Mouse (Mus musculus): ENCODE measurements around the gene Lce1b. TPM values are rescaled to one million over a fixed set of nuclear protein-coding genes. Genes with fewer than 3 reads are reported as not detected.

Gene Lce1b
- total and polyA plus RNA-seq, 2 experiments from 2014 or later, result not detected

- Histone ChIP-seq H3K27me3 (ENCODE audit: insufficient read depth, low read length) (no peaks in the 10 kb centered on the region), H3K9ac (no peak overlapping the region), H3K27ac (ENCODE audit: low read depth, low read length) (no peak overlapping the region), H3K4me3 (ENCODE audit: low read depth, low read length) (no peak overlapping the region), H3K9me3 (ENCODE audit: low read length) (no peaks in the 10 kb centered on the region), H3K4me1 (ENCODE audit: insufficient read depth) (no peaks in the 10 kb centered on the region), H3K36me3 (ENCODE audit: insufficient read depth) (no peaks in the 10 kb centered on the region), H3K4me2 (ENCODE audit: low read depth) (no peak overlapping the region)
- no peak for TF ChIP-seq CTCF (IDR thresholded peaks at IDR 0.05; ENCODE audit: low read depth)
- ATAC-seq (no peak), DNase-seq (no peak)
- WGBS, result 93% methylated on average over 15 of the region's 15 CpGs
Measured at GRCm38 (mm10) chr3:92639854-92640253, 16.9 kb downstream of the Lce1b start.

- no peak for TF ChIP-seq CTCF (IDR thresholded peaks at IDR 0.05; ENCODE audit: low read depth)
- no peak for ATAC-seq
- WGBS, result 42% methylated on average over 3 of the region's 3 CpGs
- H3K36me3 ChIP-seq (ENCODE audit: insufficient read depth), result no peaks in the 10 kb centered on the region
- no peaks in the 10 kb centered on the region for H3K4me1 ChIP-seq (ENCODE audit: insufficient read depth)
- H3K9ac ChIP-seq, result no peak overlapping the region
- H3K9me3 ChIP-seq (ENCODE audit: low read length), result no peaks in the 10 kb centered on the region
- no peak overlapping the region for H3K4me2 ChIP-seq (ENCODE audit: low read depth)
- no peak overlapping the region for H3K27ac ChIP-seq (ENCODE audit: low read depth, low read length)
- no peak for DNase-seq
- no peak overlapping the region for H3K4me3 ChIP-seq (ENCODE audit: low read depth, low read length)
- no peaks in the 10 kb centered on the region for H3K27me3 ChIP-seq (ENCODE audit: insufficient read depth, low read length)
Measured at GRCm38 (mm10) chr3:92638653-92638991, 18.1 kb downstream of the Lce1b start.

- DNase-seq, result no peak
- H3K4me1 ChIP-seq (ENCODE audit: insufficient read depth), result no peaks in the 10 kb centered on the region
- WGBS, result 4% methylated on average over 1 of the region's 1 CpGs
- no peak overlapping the region for H3K9ac ChIP-seq
- H3K9me3 ChIP-seq (ENCODE audit: low read length), result no peaks in the 10 kb centered on the region
- H3K27ac ChIP-seq (ENCODE audit: low read depth, low read length), result no peak overlapping the region
- no peak for TF ChIP-seq CTCF (IDR thresholded peaks at IDR 0.05; ENCODE audit: low read depth)
- H3K27me3 ChIP-seq (ENCODE audit: insufficient read depth, low read length), result no peaks in the 10 kb centered on the region
- no peaks in the 10 kb centered on the region for H3K36me3 ChIP-seq (ENCODE audit: insufficient read depth)
- H3K4me2 ChIP-seq (ENCODE audit: low read depth), result no peak overlapping the region
- ATAC-seq, result no peak
- H3K4me3 ChIP-seq (ENCODE audit: low read depth, low read length), result no peak overlapping the region
Measured at GRCm38 (mm10) chr3:92637745-92638652, 18.7 kb downstream of the Lce1b start.

DNA sequence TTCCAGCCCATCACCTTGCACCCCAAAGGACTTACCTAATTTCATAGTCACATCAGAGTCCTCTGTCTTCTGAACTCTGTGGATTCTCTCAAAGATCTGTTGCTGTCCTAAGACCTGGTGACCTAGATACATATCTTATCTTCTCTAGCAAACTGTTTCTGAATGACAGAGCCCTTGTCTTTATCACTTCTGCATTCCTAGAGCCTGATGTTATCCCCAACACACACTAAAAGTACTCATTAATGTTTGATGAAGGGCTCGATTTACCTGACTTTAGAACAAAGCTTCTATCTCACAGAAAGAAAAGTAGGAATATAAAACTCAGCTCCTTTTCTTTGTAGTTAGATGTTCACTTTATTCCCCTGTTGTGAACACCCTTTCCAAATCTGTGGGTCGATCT is 35.2 kb downstream of the Lce1b start, which contains the start of gene Lce6a:
Gene Lce6a (minus strand): TSS at position 101 of the 400 bp plus-strand sequence.
- ATAC-seq (no peak), DNase-seq (no peak)
- 79% methylated on average over 2 of the region's 2 CpGs for WGBS
- Histone ChIP-seq H3K27me3 (ENCODE audit: insufficient read depth, low read length) (no peaks in the 10 kb centered on the region), H3K9me3 (ENCODE audit: low read length) (no peaks in the 10 kb centered on the region), H3K9ac (no peak within 1 kb of the TSS), H3K4me3 (ENCODE audit: low read depth, low read length) (no peak within 1 kb of the TSS), H3K27ac (ENCODE audit: low read depth, low read length) (no peak within 1 kb of the TSS), H3K36me3 (ENCODE audit: insufficient read depth) (no peaks in the 10 kb centered on the region), H3K4me1 (ENCODE audit: insufficient read depth) (no peaks in the 10 kb centered on the region), H3K4me2 (ENCODE audit: low read depth) (no peak within 1 kb of the TSS)
- TF ChIP-seq CTCF (IDR thresholded peaks at IDR 0.05; ENCODE audit: low read depth), result no peak

- H3K9ac ChIP-seq, result no peak overlapping the region
- ATAC-seq (no peak), DNase-seq (no peak)
- no peak for TF ChIP-seq CTCF (IDR thresholded peaks at IDR 0.05; ENCODE audit: low read depth)
- no peaks in the 10 kb centered on the region for H3K27me3 ChIP-seq (ENCODE audit: insufficient read depth, low read length)
- no peak overlapping the region for H3K27ac ChIP-seq (ENCODE audit: low read depth, low read length)
- H3K36me3 ChIP-seq (ENCODE audit: insufficient read depth), result no peaks in the 10 kb centered on the region
- no peak overlapping the region for H3K4me3 ChIP-seq (ENCODE audit: low read depth, low read length)
- no peaks in the 10 kb centered on the region for H3K4me1 ChIP-seq (ENCODE audit: insufficient read depth)
- no peak overlapping the region for H3K4me2 ChIP-seq (ENCODE audit: low read depth)
- H3K9me3 ChIP-seq (ENCODE audit: low read length), result no peaks in the 10 kb centered on the region
- 72% methylated on average over 1 of the region's 1 CpGs for WGBS
Measured at GRCm38 (mm10) chr3:92609804-92610203, 46.9 kb downstream of the Lce1b start.

DNA sequence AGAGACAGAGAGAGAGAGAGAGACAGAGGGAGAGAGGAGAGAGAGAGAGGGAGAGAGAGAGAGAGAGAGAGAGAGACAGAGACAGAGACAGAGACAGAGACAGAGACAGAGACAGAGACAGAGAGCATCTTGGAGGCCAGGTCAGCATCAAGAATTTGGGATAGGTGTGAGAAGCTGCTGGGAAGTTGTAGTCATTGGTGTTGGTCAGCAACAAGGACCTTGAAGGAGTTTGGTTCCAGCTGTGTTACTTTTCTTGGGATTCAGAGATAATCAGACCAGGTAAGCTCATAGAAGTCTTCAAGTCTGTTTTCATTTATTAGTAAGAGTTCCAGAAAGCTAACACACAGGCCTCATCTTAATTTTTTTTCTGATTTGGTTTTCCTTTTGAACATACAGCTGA is 49.3 kb downstream of the Lce1b start, which contains the start of gene 2210017I01Rik:
Gene 2210017I01Rik (minus strand): TSS at position 101 of the 400 bp plus-strand sequence.
- no peak for TF ChIP-seq CTCF (IDR thresholded peaks at IDR 0.05; ENCODE audit: low read depth)
- DNase-seq (no peak), ATAC-seq (no peak)
- Histone ChIP-seq H3K4me2 (ENCODE audit: low read depth) (no peak within 1 kb of the TSS), H3K4me3 (ENCODE audit: low read depth, low read length) (no peak within 1 kb of the TSS), H3K9ac (no peak within 1 kb of the TSS), H3K4me1 (ENCODE audit: insufficient read depth) (no peaks in the 10 kb centered on the region), H3K9me3 (ENCODE audit: low read length) (no peaks in the 10 kb centered on the region), H3K27ac (ENCODE audit: low read depth, low read length) (no peak within 1 kb of the TSS), H3K27me3 (ENCODE audit: insufficient read depth, low read length) (no peaks in the 10 kb centered on the region), H3K36me3 (ENCODE audit: insufficient read depth) (no peaks in the 10 kb centered on the region)

Other genes with a start within 250 kb of the Lce1b start
- not detected in 2 replicates for gene Sprr2i, start 248.9 kb downstream of the Lce1b start, total RNA-seq (2014; rRNA removed)
- gene Sprr2i, start 248.9 kb downstream of the Lce1b start, polyA plus RNA-seq (2015; fragmentation: Nextera tagmentation; extraction: Ambion mirVana), result not detected in 2 replicates
- gene Sprr2j-ps, start 238.8 kb downstream of the Lce1b start, total RNA-seq (2014; rRNA removed), result not detected in 2 replicates
- gene Sprr2j-ps, start 238.8 kb downstream of the Lce1b start, polyA plus RNA-seq (2015; fragmentation: Nextera tagmentation; extraction: Ambion mirVana), result not detected in 2 replicates
- gene Gm9774, start 227.5 kb downstream of the Lce1b start, total RNA-seq (2014; rRNA removed), result 2.5 and 6.5 TPM in 2 replicates
- gene Gm9774, start 227.5 kb downstream of the Lce1b start, polyA plus RNA-seq (2015; fragmentation: Nextera tagmentation; extraction: Ambion mirVana), result 9.2 and 12.0 TPM in 2 replicates
- gene Sprr2k, start 224.3 kb downstream of the Lce1b start, total RNA-seq (2014; rRNA removed), result not detected in 2 replicates
- not detected in 2 replicates for gene Sprr2k, start 224.3 kb downstream of the Lce1b start, polyA plus RNA-seq (2015; fragmentation: Nextera tagmentation; extraction: Ambion mirVana)
- not detected in 2 replicates for gene Sprr1b, start 218.1 kb downstream of the Lce1b start, total RNA-seq (2014; rRNA removed)
- gene Sprr1b, start 218.1 kb downstream of the Lce1b start, polyA plus RNA-seq (2015; fragmentation: Nextera tagmentation; extraction: Ambion mirVana), result not detected in 2 replicates
- not detected in 2 replicates for gene Sprr3, start 198.2 kb downstream of the Lce1b start, total RNA-seq (2014; rRNA removed)
- gene Sprr3, start 198.2 kb downstream of the Lce1b start, polyA plus RNA-seq (2015; fragmentation: Nextera tagmentation; extraction: Ambion mirVana), result not detected in 2 replicates
- gene Sprr1a, start 171.0 kb downstream of the Lce1b start, total RNA-seq (2014; rRNA removed), result not detected in 2 replicates
- gene Sprr1a, start 171.0 kb downstream of the Lce1b start, polyA plus RNA-seq (2015; fragmentation: Nextera tagmentation; extraction: Ambion mirVana), result not detected in 2 replicates
- not detected in 2 replicates for gene Sprr4, start 156.4 kb downstream of the Lce1b start, total RNA-seq (2014; rRNA removed)
- not detected in 2 replicates for gene Sprr4, start 156.4 kb downstream of the Lce1b start, polyA plus RNA-seq (2015; fragmentation: Nextera tagmentation; extraction: Ambion mirVana)
- not detected in 2 replicates for gene 2310046K23Rik, start 122.4 kb downstream of the Lce1b start, total RNA-seq (2014; rRNA removed)
- not detected in 2 replicates for gene 2310046K23Rik, start 122.4 kb downstream of the Lce1b start, polyA plus RNA-seq (2015; fragmentation: Nextera tagmentation; extraction: Ambion mirVana)
- gene Ivl, start 83.2 kb downstream of the Lce1b start, total RNA-seq (2014; rRNA removed), result not detected in 2 replicates
- not detected in 2 replicates for gene Ivl, start 83.2 kb downstream of the Lce1b start, polyA plus RNA-seq (2015; fragmentation: Nextera tagmentation; extraction: Ambion mirVana)
- gene Smcp, start 67.9 kb downstream of the Lce1b start, total RNA-seq (2014; rRNA removed), result not detected in 2 replicates
- gene Smcp, start 67.9 kb downstream of the Lce1b start, polyA plus RNA-seq (2015; fragmentation: Nextera tagmentation; extraction: Ambion mirVana), result not detected in 2 replicates
- not detected in 2 replicates for gene 2210017I01Rik, start 49.4 kb downstream of the Lce1b start, total RNA-seq (2014; rRNA removed)
- not detected in 2 replicates for gene 2210017I01Rik, start 49.4 kb downstream of the Lce1b start, polyA plus RNA-seq (2015; fragmentation: Nextera tagmentation; extraction: Ambion mirVana)
- gene Lce6a, start 35.3 kb downstream of the Lce1b start, total RNA-seq (2014; rRNA removed), result not detected in 2 replicates
- not detected in 2 replicates for gene Lce6a, start 35.3 kb downstream of the Lce1b start, polyA plus RNA-seq (2015; fragmentation: Nextera tagmentation; extraction: Ambion mirVana)
- not detected in 2 replicates for gene Lce1a1, start 8.6 kb downstream of the Lce1b start, total RNA-seq (2014; rRNA removed)
- gene Lce1a1, start 8.6 kb downstream of the Lce1b start, polyA plus RNA-seq (2015; fragmentation: Nextera tagmentation; extraction: Ambion mirVana), result not detected in 2 replicates
- gene Lce1a2, start 13.4 kb upstream of the Lce1b start, total RNA-seq (2014; rRNA removed), result not detected in 2 replicates
- not detected in 2 replicates for gene Lce1a2, start 13.4 kb upstream of the Lce1b start, polyA plus RNA-seq (2015; fragmentation: Nextera tagmentation; extraction: Ambion mirVana)
- not detected in 2 replicates for gene Lce1c, start 22.3 kb upstream of the Lce1b start, total RNA-seq (2014; rRNA removed)
- not detected in 2 replicates for gene Lce1c, start 22.3 kb upstream of the Lce1b start, polyA plus RNA-seq (2015; fragmentation: Nextera tagmentation; extraction: Ambion mirVana)
- gene Lce1d, start 30.3 kb upstream of the Lce1b start, total RNA-seq (2014; rRNA removed), result not detected in 2 replicates
- gene Lce1d, start 30.3 kb upstream of the Lce1b start, polyA plus RNA-seq (2015; fragmentation: Nextera tagmentation; extraction: Ambion mirVana), result not detected in 2 replicates
- gene Lce1e, start 52.1 kb upstream of the Lce1b start, total RNA-seq (2014; rRNA removed), result not detected in 2 replicates
- not detected in 2 replicates for gene Lce1e, start 52.1 kb upstream of the Lce1b start, polyA plus RNA-seq (2015; fragmentation: Nextera tagmentation; extraction: Ambion mirVana)
- gene Lce1f, start 63.4 kb upstream of the Lce1b start, total RNA-seq (2014; rRNA removed), result not detected in 2 replicates
- not detected in 2 replicates for gene Lce1f, start 63.4 kb upstream of the Lce1b start, polyA plus RNA-seq (2015; fragmentation: Nextera tagmentation; extraction: Ambion mirVana)
- gene Gm38119, start 82.2 kb upstream of the Lce1b start, total RNA-seq (2014; rRNA removed), result not detected in 2 replicates
- not detected in 2 replicates for gene Gm38119, start 82.2 kb upstream of the Lce1b start, polyA plus RNA-seq (2015; fragmentation: Nextera tagmentation; extraction: Ambion mirVana)
- gene Lce1g, start 95.4 kb upstream of the Lce1b start, total RNA-seq (2014; rRNA removed), result not detected in 2 replicates
- gene Lce1g, start 95.4 kb upstream of the Lce1b start, polyA plus RNA-seq (2015; fragmentation: Nextera tagmentation; extraction: Ambion mirVana), result not detected in 2 replicates
- gene Lce1h, start 108.1 kb upstream of the Lce1b start, total RNA-seq (2014; rRNA removed), result not detected in 2 replicates
- not detected in 2 replicates for gene Lce1h, start 108.1 kb upstream of the Lce1b start, polyA plus RNA-seq (2015; fragmentation: Nextera tagmentation; extraction: Ambion mirVana)
- not detected in 2 replicates for gene Lce1i, start 122.0 kb upstream of the Lce1b start, total RNA-seq (2014; rRNA removed)
- gene Lce1i, start 122.0 kb upstream of the Lce1b start, polyA plus RNA-seq (2015; fragmentation: Nextera tagmentation; extraction: Ambion mirVana), result not detected in 2 replicates
- not detected in 2 replicates for gene Lce1j, start 133.6 kb upstream of the Lce1b start, total RNA-seq (2014; rRNA removed)
- gene Lce1j, start 133.6 kb upstream of the Lce1b start, polyA plus RNA-seq (2015; fragmentation: Nextera tagmentation; extraction: Ambion mirVana), result not detected in 2 replicates
- gene Lce1k, start 151.0 kb upstream of the Lce1b start, total RNA-seq (2014; rRNA removed), result not detected in 2 replicates
- not detected in 2 replicates for gene Lce1k, start 151.0 kb upstream of the Lce1b start, polyA plus RNA-seq (2015; fragmentation: Nextera tagmentation; extraction: Ambion mirVana)
- gene Kprp, start 170.3 kb upstream of the Lce1b start, total RNA-seq (2014; rRNA removed), result not detected in 2 replicates
- not detected in 2 replicates for gene Kprp, start 170.3 kb upstream of the Lce1b start, polyA plus RNA-seq (2015; fragmentation: Nextera tagmentation; extraction: Ambion mirVana)
- gene Lce1l, start 194.4 kb upstream of the Lce1b start, total RNA-seq (2014; rRNA removed), result not detected in 2 replicates
- gene Lce1l, start 194.4 kb upstream of the Lce1b start, polyA plus RNA-seq (2015; fragmentation: Nextera tagmentation; extraction: Ambion mirVana), result not detected in 2 replicates
- gene 2310050C09Rik, start 213.3 kb upstream of the Lce1b start, total RNA-seq (2014; rRNA removed), result not detected in 2 replicates
- gene 2310050C09Rik, start 213.3 kb upstream of the Lce1b start, polyA plus RNA-seq (2015; fragmentation: Nextera tagmentation; extraction: Ambion mirVana), result not detected in 2 replicates